Mouse (Mus musculus) frontal cortex, postnatal 14 days (tissue): ENCODE data around the gene Olfr1406.
"Not testable (repeated sequence)": the region's sequence is repeated elsewhere in the genome, so short reads cannot be mapped to it uniquely, and the experiment has no call there.

Experiments
- DNase-seq, 2 experiments: peaks; one replicate each; pipeline ENCODE4 v3.0.0; 2022; ENCODE audit warnings: low spot score in 2 of 2

Gene Olfr1406

DNA sequence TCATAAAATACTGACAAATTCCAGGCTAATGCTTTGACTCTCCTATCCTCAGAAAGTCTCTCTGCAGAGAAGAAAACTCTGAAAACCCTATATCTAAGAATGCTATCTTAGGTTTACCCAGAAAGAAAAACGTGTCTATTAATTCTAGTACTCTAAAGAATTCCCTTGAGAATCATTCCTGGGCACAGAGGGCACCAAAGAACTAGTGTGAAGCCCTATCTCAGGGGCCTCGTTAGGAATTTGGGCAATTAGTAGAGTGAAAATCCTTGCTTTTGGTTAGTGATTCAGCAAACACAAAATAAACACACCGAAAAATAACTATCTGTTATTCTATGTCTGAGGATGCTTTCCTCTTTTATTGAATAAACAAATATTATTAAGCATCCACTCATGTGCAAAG, at the start of gene Olfr1406:
Gene Olfr1406, minus strand, starts transcription at position 101 of the 400 bp plus-strand sequence.
- DNase-seq = no peak

DNA sequence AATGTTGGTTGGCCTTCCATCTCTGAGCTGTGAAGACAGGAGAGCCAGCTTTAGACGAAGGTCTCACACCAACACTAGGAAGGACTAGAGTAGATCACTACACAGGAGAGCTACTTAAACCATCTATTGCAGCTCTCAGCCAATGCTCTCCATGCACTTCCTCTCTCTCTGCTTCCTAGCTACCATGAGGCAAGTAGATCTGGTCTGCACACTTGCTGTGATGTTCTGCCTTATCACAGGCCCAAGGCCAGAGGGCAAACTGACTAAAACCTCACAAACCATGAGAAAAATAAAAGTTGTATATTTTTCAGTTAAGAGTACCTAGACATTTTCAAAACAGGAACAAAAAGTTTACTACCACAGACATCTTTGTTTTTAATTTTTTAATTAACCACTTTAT, 46.6 kb upstream of the Olfr1406 start:
- DNase-seq = not testable (repeated sequence)

DNA sequence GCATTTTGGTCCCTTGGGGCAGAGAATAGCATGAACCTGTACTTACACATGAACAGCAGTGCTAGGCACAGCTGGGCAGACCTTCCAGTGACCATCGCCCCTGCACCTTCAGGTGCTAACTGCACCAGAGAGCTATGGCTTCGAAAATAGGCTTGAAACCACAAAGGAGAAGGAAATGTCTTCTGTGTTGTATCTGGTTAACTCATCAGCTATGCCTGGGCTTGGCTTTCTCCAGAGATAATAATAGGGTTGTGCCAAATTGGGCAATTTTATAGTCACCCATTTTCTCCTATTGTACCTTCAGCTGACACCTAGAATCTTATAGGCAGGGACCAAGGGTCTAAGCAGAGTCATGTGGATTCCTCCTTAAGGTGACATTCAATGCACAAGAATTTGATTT, 36.6 kb upstream of the Olfr1406 start, which contains the start of gene Fcer1a:
Gene Fcer1a, minus strand, starts transcription at position 134 of the 400 bp plus-strand sequence.
- no peak for DNase-seq

DNA sequence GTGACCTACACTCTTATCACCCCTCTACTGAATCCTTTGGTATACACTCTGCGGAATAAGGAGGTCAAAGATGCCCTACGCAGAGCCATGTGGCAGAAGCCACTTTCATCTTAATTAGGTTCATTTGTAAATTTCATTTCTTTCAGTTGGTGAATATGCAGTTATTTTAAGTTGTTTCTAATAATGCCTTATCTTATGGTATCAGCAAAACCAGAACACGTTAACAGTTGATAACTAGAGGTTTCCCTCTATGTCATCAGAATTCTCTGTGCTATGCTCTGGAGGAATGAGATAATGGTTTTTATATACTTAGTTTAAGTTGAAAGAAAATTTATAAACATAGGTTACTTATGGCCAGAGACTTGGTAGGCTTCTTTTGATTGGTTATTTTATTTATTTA, 26.0 kb upstream of the Olfr1406 start:
- no peak for DNase-seq

DNA sequence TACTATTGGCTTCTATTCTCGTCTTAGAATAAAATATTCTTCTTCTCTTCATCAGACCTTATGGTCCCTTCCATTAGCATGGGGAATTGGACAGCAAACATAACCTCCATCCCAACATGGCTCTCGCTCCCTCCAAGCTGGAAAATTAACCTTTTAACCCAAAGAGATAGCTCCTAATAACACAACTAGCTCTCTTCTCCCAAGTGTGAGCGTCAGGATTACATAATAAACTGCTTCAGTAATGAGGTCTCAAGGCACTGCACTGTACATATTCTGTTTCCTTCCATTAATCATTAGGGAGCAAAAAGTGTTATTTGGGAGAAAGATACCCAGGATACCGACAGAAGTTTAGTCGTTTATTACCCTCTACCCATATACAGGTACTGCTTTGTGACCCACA, 21.7 kb upstream of the Olfr1406 start, which contains the start of gene Olfr1404:
Gene Olfr1404, plus strand, starts transcription at position 301 of the 400 bp plus-strand sequence.
- no peak for DNase-seq

- no peak for DNase-seq
Measured at GRCm38 (mm10) chr1:173197508-173197907, 7.1 kb upstream of the Olfr1406 start, which contains the start of gene Olfr218. Gene Olfr218, plus strand, starts transcription at chr1:173197808.

DNA sequence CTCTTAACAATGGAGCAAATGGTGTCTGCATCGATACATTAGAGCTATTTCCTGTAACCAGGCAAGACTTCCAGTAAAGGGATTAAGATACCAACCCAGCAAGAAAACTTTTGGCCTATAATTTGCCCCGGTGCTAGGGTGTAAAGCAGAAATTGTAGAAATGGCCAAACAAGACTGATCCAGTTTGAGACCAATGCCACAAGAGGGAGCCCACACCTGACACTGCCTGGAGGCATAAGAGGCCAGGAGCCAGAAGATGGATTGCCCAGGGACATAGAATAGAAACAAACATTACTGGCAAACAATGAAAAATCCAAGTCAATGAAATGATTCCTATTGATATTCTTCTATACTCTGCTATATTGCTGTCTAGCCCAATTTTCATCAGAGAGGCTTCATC, 5.9 kb upstream of the Olfr1406 start:
- no peak for DNase-seq

GRCm38 (mm10) chr1:173192059-173192458, 1.6 kb upstream of the Olfr1406 start:
- no peak for DNase-seq

DNA sequence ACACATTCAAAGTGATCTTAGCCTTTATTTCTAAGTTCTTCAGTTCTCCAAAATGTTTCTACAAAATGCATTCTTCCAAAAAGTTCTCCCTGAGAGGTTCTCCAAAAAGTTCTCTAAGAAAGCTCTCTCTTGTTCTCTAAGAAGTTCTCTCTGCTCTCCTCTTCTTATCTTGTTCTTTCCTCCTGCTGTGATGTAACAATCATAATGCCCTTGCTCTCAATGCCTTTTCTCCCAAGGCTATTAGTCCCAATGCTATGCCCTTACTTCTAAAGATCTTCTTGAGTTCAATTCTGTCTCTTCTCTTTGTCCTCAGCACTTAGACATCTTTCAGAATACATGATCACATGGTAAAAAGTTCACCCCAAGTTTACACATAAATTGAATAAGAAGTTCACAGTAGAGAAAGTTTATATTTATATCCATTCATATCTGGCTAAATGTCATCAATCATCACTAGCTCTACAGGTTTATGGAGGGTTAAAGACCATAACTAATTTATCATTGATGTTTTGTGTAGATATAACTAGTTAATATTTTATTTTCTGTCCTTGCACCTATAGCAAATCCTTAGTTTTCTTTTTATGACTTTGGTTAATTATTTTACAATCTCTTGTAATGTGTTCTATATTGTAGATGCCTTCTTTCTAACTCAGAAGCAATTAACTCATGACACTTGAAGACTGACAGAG, 16.1 kb downstream of the Olfr1406 start:
- no peak for DNase-seq

DNA sequence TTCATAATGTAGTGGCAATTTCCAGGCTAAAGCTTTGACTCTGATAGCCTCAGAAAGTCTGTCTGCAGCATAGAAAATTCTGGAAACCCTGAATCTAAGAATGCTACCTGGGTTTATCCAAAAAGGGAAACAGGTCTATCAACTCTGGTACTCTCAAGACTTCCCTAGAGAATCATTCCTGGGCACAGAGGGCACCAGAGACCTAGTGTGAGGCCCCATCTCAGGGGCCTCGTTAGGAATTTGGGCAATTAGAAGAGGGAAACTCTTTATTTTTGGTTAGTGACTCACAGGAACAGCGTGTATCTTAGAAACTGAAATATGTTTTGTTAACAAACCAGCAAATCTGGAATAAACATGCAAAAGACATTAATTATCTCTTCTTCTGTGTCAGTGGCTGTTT, 53.2 kb downstream of the Olfr1406 start, which contains the start of gene Olfr1408:
Gene Olfr1408, minus strand, starts transcription at position 101 of the 400 bp plus-strand sequence.
- DNase-seq = no peak
